Mouse (Mus musculus): ENCODE measurements around the gene Olfr545. TPM values are rescaled to one million over a fixed set of nuclear protein-coding genes. Genes with fewer than 3 reads are reported as not detected.
"Not testable (repeated sequence)": the region's sequence is repeated elsewhere in the genome, so short reads cannot be mapped to it uniquely, and the experiment has no call there.

Olfr545 gene
- not detected for total RNA-seq (2021)

GRCm38 (mm10) chr7:102499473-102499872 lies at the start of gene Olfr545:
Olfr545 (minus strand) TSS chr7:102499573.
- DNase-seq (ENCODE audit: low spot score) = no peak
- intact Hi-C loops (cut with DNase I) = no loop called here

GRCm38 (mm10) chr7:102541251-102541650 lies 41.9 kb upstream of the Olfr545 start:
- no peak for DNase-seq (ENCODE audit: low spot score)
- intact Hi-C loops (cut with DNase I) = no loop called here

- DNase-seq (ENCODE audit: low spot score) = no peak
- intact Hi-C loops (cut with DNase I) = no loop called here
Observed at GRCm38 (mm10) chr7:102540596-102540995, 41.2 kb upstream of the Olfr545 start, which contains the start of gene Olfr548-ps1. Olfr548-ps1 (plus strand) TSS chr7:102540896.

GRCm38 (mm10) chr7:102534449-102534848 lies 35.1 kb upstream of the Olfr545 start, which contains the start of gene Olfr547:
Olfr547 (plus strand) TSS chr7:102534749.
- no peak for DNase-seq (ENCODE audit: low spot score)
- intact Hi-C loops (cut with DNase I) = no loop called here

- DNase-seq (ENCODE audit: low spot score) = no peak
- intact Hi-C loops (cut with DNase I) = no loop called here
Observed at GRCm38 (mm10) chr7:102529052-102529451, 29.7 kb upstream of the Olfr545 start.

- no peak for DNase-seq (ENCODE audit: low spot score)
- intact Hi-C loops (cut with DNase I) = no loop called here
Observed at GRCm38 (mm10) chr7:102517051-102517335, 17.6 kb upstream of the Olfr545 start.

- intact Hi-C loops (cut with DNase I) = no loop called here
- no peak for DNase-seq (ENCODE audit: low spot score)
Observed at GRCm38 (mm10) chr7:102516261-102517050, 17.1 kb upstream of the Olfr545 start.

- no peak for DNase-seq (ENCODE audit: low spot score)
Observed at GRCm38 (mm10) chr7:102514144-102514543, 14.8 kb upstream of the Olfr545 start.

GRCm38 (mm10) chr7:102512814-102513435 lies 13.6 kb upstream of the Olfr545 start:
- peak; percentile 58 for DNase-seq (ENCODE audit: low spot score)
- intact Hi-C loops (cut with DNase I) = loop anchor here (1.0 to 5.0 kb wide), 3 partner anchors 124 to 406 kb away; no protein-coding TSS in a partner anchor

More at GRCm38 (mm10) chr7:102514144-102514543, 14.8 kb upstream of the Olfr545 start:
- intact Hi-C loops (cut with DNase I) = loop anchor here (5.0 kb wide), 1 partner anchor 238 kb away; no protein-coding TSS in a partner anchor

- no peak for DNase-seq (ENCODE audit: low spot score)
- intact Hi-C loops (cut with DNase I) = loop anchor here (2.0 to 5.0 kb wide), 2 partner anchors 125 to 240 kb away; no protein-coding TSS in a partner anchor
Observed at GRCm38 (mm10) chr7:102511927-102512326, 12.6 kb upstream of the Olfr545 start.

GRCm38 (mm10) chr7:102509726-102510125 lies 10.4 kb upstream of the Olfr545 start:
- DNase-seq (ENCODE audit: low spot score) = no peak
- intact Hi-C loops (cut with DNase I) = loop anchor here (5.0 kb wide), 3 partner anchors 243 to 1433 kb away; partner anchors contain the start of gene Olfr633

GRCm38 (mm10) chr7:102508666-102509065 lies 9.3 kb upstream of the Olfr545 start:
- intact Hi-C loops (cut with DNase I) = loop anchor here (5.0 kb wide), 2 partner anchors 1299 to 1434 kb away; partner anchors contain the start of gene Olfr633
- no peak for DNase-seq (ENCODE audit: low spot score)

- DNase-seq (ENCODE audit: low spot score) = no peak
- intact Hi-C loops (cut with DNase I) = loop anchor here (5.0 kb wide), 2 partner anchors 1299 to 1434 kb away; partner anchors contain the start of gene Olfr633
Observed at GRCm38 (mm10) chr7:102508066-102508465, 8.7 kb upstream of the Olfr545 start.

- intact Hi-C loops (cut with DNase I) = loop anchor here (5.0 kb wide), 2 partner anchors 1300 to 1435 kb away; partner anchors contain the start of gene Olfr633
Observed at GRCm38 (mm10) chr7:102506848-102507247, 7.5 kb upstream of the Olfr545 start.

GRCm38 (mm10) chr7:102501986-102502385 lies 2.6 kb upstream of the Olfr545 start:
- intact Hi-C loops (cut with DNase I) = no loop called here

More at GRCm38 (mm10) chr7:102506848-102507247, 7.5 kb upstream of the Olfr545 start:
- DNase-seq (ENCODE audit: low spot score) = peak; percentile 27

GRCm38 (mm10) chr7:102494416-102494815 lies 5.0 kb downstream of the Olfr545 start:
- DNase-seq (ENCODE audit: low spot score); intact Hi-C loops (cut with DNase I): not testable (repeated sequence)

More at GRCm38 (mm10) chr7:102501986-102502385, 2.6 kb upstream of the Olfr545 start:
- DNase-seq (ENCODE audit: low spot score) = no peak

- intact Hi-C loops (cut with DNase I) = no loop called here
- no peak for DNase-seq (ENCODE audit: low spot score)
Observed at GRCm38 (mm10) chr7:102488161-102488560, 11.2 kb downstream of the Olfr545 start, which contains the start of gene Olfr544. Olfr544 (minus strand) TSS chr7:102488313.

GRCm38 (mm10) chr7:102486105-102486504 lies 13.3 kb downstream of the Olfr545 start:
- no peak for DNase-seq (ENCODE audit: low spot score)
- intact Hi-C loops (cut with DNase I) = no loop called here

- intact Hi-C loops (cut with DNase I); DNase-seq (ENCODE audit: low spot score): not testable (repeated sequence)
Observed at GRCm38 (mm10) chr7:102484766-102485165, 14.6 kb downstream of the Olfr545 start.

- no peak for DNase-seq (ENCODE audit: low spot score)
- intact Hi-C loops (cut with DNase I) = no loop called here
Observed at GRCm38 (mm10) chr7:102483665-102484064, 15.7 kb downstream of the Olfr545 start.

Data from heart, postnatal 25 days (tissue).